Mouse (Mus musculus) yolk sac, embryonic 10.5 days (tissue): ENCODE results near the gene Inf2.

ENCODE experiments used
- DNase-seq: peaks from one replicate; pipeline ENCODE4 v3.0.0-alpha.2; 2017; ENCODE audit warnings: low spot score

Inf2 gene

DNA sequence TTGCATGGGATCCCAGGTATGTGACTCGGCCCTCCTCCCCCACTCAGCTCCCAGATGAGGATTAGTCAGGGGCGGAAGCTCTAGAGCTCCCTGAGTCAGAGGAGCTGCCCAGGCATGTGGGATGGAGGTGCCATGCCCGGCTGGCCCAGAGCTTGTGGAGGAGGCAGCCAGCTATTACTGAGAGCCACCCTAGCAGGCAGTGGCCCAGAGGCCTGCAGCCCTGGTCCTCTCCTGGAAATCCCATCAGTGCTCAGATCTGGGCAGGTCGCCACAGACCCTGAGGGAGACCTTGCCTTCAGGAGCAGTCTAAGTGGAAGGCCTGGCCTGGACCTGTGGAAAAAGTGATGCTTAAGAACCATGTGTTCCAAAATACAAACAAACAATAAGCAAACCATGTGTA is 7.0 kb downstream of the Inf2 start:
- no peak for DNase-seq

DNA sequence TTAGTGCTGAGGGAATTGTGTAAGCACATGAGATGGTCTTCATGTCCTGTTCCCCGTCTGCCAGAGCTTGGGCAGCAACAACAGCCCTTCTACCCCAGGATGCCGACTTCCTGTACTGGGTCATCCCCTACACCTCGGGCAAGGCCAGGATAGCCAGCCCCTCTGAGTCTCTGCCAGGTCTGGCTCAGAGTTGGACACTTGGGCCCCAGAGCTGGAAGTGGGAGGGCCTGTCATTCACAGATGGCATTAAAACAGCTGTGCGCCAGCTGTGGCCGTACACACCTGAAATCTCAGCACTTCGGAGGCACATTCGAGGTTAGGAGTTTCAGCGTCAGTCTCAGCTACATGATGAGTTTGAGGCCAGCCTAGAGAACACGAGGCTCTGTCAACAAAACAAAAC is 7.9 kb downstream of the Inf2 start:
- DNase-seq = no peak

DNA sequence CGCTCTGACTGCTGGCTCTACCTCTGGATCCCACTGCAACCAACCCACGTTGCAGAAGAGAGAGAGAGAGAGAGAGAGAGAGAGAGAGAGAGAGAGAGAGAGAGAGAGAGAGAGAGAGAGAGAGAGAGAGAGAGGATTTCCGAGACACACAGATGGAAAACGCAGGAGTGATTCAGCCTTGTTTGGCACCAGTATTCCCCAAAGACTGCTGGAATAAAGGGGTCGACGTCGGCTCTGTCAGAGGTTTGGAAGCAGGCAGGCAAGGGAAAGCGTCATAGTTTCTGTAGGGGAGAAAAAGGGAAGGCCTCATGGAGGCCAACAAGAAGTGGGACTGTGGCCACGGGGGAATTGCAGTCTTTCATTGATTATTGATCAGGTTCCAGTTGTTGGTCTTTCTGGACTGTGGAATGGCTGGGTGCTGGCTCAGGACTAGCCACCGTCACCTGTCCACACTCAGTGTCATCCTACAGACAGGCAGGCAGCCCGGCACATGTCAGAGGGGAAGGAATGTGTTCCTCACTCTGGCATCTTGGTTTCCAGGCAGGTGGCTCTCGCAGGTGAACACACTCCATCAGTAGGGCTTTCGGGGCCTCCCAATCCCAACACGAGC is 8.4 kb downstream of the Inf2 start:
- no peak for DNase-seq

- DNase-seq = no peak
Observed at GRCm38 (mm10) chr12:112597618-112598017, 9.0 kb downstream of the Inf2 start.

DNA sequence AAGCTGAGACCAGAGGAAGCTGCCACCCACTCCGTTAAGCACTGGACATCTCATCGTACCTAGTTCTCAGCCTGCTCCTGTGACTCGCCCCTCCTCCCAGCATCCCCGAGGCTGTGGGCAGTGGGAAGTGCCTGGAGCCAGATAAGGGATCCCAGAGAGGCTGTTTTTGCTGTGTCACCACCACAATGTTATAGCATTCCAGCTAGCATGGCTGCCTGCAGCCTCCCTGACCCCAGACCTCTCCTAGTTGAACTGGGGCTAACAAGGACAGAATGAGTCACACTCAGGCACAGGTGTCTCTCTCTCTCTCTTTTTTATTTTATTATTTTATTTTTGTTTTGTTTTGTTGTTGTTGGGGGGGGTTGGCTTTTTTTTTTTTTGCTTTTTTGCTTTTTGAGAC is 10.6 kb downstream of the Inf2 start:
- peak; percentile 45 for DNase-seq

DNA sequence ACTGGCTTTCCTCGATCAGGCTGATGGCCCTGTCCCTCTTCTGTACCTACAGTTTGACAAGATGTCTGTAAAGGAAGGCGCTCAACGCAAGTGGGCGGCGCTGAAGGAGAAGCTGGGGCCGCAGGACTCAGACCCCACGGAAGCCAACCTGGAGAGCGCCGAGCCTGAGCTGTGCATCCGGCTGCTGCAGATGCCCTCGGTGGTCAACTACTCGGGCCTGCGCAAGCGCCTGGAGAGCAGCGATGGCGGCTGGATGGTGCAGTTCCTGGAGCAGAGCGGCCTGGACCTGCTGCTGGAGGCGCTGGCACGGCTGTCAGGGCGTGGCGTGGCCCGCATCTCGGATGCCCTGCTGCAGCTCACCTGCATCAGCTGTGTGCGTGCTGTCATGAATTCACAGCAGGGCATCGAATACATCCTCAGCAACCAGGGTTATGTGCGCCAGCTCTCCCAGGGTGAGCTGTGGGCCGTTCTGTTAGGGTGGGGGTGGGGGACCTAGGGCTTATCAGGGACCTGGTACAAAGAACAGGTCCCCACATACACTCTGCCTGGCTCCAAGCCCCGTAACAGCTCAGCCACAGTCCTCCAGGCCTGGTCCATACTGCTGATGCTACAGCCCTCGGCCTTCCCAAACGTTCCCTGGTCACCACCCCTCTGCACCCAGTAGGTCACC is 11.5 kb downstream of the Inf2 start:
- no peak for DNase-seq

DNA sequence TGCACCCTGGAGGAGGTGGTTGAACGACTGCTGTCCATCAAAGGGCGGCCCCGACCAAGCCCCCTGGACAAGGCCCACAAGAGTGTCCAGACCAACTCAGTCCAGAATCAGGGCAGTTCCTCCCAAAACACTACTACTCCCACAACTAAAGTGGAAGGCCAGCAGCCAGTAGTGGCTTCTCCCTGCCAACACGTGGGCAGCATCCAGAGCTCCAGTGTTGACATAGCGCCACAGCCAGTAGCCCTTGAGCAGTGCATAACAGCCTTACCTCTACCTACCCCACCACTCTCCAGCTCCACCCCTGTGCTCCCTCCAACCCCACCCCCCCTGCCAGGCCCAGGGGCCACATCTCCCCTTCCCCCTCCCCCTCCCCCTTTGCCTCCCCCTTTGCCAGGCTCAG is 15.4 kb downstream of the Inf2 start:
- no peak for DNase-seq

GRCm38 (mm10) chr12:112604709-112605649 is 16.4 kb downstream of the Inf2 start:
- DNase-seq = peak; percentile 43

- DNase-seq = no peak
Observed at GRCm38 (mm10) chr12:112605766-112606165, 17.2 kb downstream of the Inf2 start.

- DNase-seq = no peak
Observed at GRCm38 (mm10) chr12:112606998-112607397, 18.4 kb downstream of the Inf2 start.

GRCm38 (mm10) chr12:112609031-112609430 is 20.4 kb downstream of the Inf2 start:
- no peak for DNase-seq

- DNase-seq = no peak
Observed at GRCm38 (mm10) chr12:112616668-112617067, 28.1 kb downstream of the Inf2 start.

DNA sequence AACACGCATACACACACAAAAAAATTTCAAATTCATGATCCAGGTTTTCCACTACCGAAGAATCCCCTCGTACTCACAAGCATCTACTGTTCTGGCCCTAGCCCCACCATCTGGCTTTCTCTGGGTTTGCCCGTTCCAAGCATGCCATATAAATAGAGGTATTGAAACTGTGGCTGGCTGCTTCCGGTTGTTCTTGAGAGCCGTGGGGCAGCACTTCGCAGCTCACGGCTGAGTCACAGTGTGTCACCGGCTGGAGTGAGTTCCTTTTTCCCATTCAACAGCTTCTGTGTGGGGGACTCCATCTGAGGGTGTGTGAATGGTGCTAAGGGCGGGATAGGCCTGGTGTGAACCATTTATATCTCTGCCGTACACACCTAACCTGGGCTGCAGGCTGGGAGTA is 28.6 kb downstream of the Inf2 start:
- DNase-seq = no peak

GRCm38 (mm10) chr12:112617898-112618380 is 29.4 kb downstream of the Inf2 start:
- peak; percentile 36 for DNase-seq

GRCm38 (mm10) chr12:112618981-112619685 is 30.5 kb downstream of the Inf2 start:
- DNase-seq = no peak

DNA sequence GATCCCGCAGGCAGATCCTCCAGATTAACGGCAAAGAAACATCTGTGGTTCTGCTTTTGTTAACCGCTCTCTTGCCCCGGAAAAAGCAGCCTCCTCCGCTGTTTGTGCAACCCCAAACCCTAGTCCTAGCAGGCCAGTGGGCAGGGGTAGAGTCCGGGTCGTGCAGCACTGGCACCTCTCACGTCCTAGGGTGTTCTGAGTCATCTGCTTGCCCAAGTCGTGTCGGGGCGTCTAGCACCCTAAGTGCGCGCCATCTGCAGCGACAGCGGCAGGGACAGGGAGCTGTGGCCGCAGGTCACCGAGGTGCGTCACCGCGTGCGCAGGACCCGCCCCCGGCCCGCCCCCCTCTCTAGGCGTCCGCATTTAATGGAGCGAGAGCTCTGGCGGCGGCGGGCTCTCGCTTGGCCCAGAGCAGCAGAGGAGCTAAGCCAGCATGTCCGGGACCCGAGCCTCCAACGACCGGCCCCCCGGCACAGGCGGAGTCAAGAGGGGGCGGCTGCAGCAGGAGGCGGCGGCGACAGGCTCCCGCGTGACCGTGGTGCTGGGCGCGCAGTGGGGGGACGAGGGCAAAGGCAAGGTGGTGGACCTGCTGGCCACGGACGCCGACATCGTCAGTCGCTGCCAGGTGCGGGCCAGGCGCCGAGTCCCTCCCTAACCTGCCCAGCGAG is 31.2 kb downstream of the Inf2 start, which contains the start of gene Adssl1:
Gene Adssl1 (plus strand): TSS at position 360 of the 668 bp plus-strand sequence.
- peak; percentile 61 for DNase-seq

DNA sequence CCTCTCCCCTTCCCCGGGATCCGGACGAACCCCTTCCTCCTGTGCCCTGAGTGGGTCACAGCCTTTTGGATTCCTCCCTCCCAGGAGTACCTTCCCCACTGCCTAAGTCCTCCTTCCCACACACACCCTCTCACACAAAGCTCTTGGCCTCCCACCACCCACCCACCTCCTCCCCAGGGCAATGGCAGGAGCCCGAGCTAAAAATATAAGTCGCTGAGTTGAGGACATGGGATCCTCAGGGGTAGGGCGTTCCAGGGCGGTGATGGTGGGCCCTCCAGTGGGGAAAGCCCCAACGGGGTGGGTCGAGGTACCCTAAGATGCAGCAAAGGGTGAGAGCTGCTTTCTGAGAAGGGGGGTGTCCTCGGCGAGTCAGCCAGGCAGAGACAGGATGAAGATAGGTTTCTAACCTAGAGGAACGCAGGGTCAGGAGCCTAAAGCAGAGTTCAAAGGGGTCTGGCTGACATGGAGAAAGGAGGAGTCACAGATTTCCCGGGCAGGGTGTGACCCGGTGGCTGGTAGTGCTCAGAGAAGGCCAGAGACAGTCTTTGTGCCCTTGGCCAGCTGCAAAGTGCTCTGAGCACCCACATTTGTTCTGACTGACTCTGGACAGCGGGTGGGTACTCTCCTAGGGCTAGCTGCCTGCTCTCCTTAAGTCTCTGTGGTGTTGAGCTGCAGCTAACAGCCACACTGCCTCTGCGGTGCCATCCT is 31.9 kb downstream of the Inf2 start:
- no peak for DNase-seq

DNA sequence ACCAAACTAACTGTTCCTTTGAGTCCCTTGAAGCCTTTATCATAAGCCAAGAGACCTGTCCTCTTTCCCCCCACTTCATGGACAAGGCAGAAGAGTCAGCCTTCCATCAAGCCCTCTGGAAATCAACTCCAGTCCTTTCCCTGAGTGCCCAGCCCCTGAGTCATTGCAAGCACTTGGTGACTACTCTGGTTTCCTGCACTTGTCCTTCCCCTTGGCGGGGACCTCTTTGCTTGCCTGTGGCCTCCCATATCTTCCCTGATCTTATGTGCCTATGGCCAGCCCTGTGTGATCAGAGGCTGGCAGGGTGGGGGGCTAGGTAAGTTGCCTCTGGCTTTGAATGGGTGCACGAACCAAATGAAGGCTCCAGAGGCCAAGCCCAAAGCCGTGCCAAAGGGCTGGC is 33.3 kb downstream of the Inf2 start:
- no peak for DNase-seq

DNA sequence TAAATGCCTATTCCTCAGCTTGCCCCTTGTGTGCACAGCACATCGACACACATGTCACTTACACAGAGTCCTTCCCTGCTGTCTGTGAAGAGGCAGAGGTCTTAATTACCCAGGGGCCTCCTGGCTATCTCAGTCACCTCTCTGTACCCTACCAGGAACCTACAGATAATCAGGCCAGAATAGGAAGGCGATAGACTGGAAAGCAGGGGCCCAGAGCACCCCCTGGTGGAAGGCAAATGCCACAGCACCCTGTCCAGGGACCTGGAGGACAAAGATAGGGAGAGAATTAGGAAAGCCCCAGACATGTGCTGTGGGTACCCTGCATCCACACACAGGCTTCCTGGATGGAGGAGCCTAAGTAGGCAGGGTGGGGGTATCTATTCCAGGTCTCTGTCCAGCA is 35.2 kb downstream of the Inf2 start:
- DNase-seq = no peak

- no peak for DNase-seq
Observed at GRCm38 (mm10) chr12:112625700-112626099, 37.1 kb downstream of the Inf2 start.

GRCm38 (mm10) chr12:112626455-112626854 is 37.9 kb downstream of the Inf2 start:
- DNase-seq = no peak
